Comparison of ENCODE assay signal across 8 mouse cellular contexts in genomic region chr6:99665457-99666317, GRCm38 (mm10). TPM values are rescaled to one million over a fixed set of nuclear protein-coding genes. Genes with fewer than 3 reads are reported as not detected.
DNase-seq lines count a peak whose midpoint lies in the region; ATAC-seq and TF ChIP-seq lines count a peak whose summit lies in the region.

No protein-coding gene starts in this region.

- WGBS in cerebellum, adult 2 months: 19% methylated on average over 16 of the region's 16 CpGs
- 36% methylated on average over 16 of the region's 16 CpGs for WGBS in forebrain, embryonic 14.5 days
- WGBS in neural tube, embryonic 12.5 days: 32% methylated on average over 16 of the region's 16 CpGs

- H3K4me1 ChIP-seq in cerebellum, adult 2 months (ENCODE audit: control insufficient read depth, insufficient read depth, low read length): peaks cover 28% of the 10 kb centered on the region
- H3K4me1 ChIP-seq in CH12.LX (ENCODE audit: control insufficient read depth in 1 of 2, insufficient read depth in 2 of 2): peaks cover 24 to 37% of the 10 kb centered on the region in 2 experiments
- peaks cover 29% of the 10 kb centered on the region for H3K4me1 ChIP-seq in forebrain, embryonic 14.5 days (ENCODE audit: control insufficient read depth, insufficient read depth, low read length)
- peaks cover 36% of the 10 kb centered on the region for H3K4me1 ChIP-seq in neural tube, embryonic 12.5 days

- peak overlapping the region; percentile 46 for H3K9ac ChIP-seq in CH12.LX (ENCODE audit: insufficient read depth, low read depth)
- peak overlapping the region; percentile 90 for H3K9ac ChIP-seq in forebrain, embryonic 14.5 days (ENCODE audit: low read length)
- H3K9ac ChIP-seq in neural tube, embryonic 12.5 days: peak overlapping the region; percentile 84

- TF ChIP-seq POLR2A in cerebellum, adult 2 months (IDR thresholded peaks at IDR 0.05; ENCODE audit: borderline replicate concordance, insufficient read depth, low read length): no peak
- no peak for TF ChIP-seq POLR2A in CH12.LX (IDR thresholded peaks at IDR 0.05; ENCODE audit: low read depth, low read length)

- H3K79me2 ChIP-seq in CH12.LX (replicated peaks; ENCODE audit: control insufficient read depth, extremely low read depth, insufficient read depth, poor library complexity, severe bottlenecking): peaks cover 10% of the 10 kb centered on the region; the same call in 1 of the 2 replicates

- peaks cover 0 to 16% of the 10 kb centered on the region in 2 experiments for H3K36me3 ChIP-seq in CH12.LX (replicated peaks in 1 of 2; ENCODE audit: control insufficient read depth in 1 of 2, insufficient read depth in 1 of 2, low read length in 1 of 2)
- no peaks in the 10 kb centered on the region for H3K36me3 ChIP-seq in forebrain, embryonic 14.5 days (ENCODE audit: control insufficient read depth, insufficient read depth, low read length)
- no peaks in the 10 kb centered on the region for H3K36me3 ChIP-seq in neural tube, embryonic 12.5 days

- dilution Hi-C loops in CH12.LX (cut with MboI; ENCODE audit: extremely low pct_ligation_motif_present, extremely low pct_unique_long_range_greater_than_20kb, low sequenced_read_pairs): no loop called here

- peak overlapping the region; percentile 87 for H3K4me3 ChIP-seq in cerebellum, adult 2 months (replicated peaks; ENCODE audit: insufficient read depth, low read depth, low read length)
- H3K4me3 ChIP-seq in CH12.LX (replicated peaks in 1 of 3; ENCODE audit: low read depth in 2 of 3, low read length in 2 of 3, poor library complexity in 1 of 3): peak overlapping the region; percentile 81 to 93 (median 84)
- peak overlapping the region; percentile 73 for H3K4me3 ChIP-seq in forebrain, embryonic 14.5 days (ENCODE audit: low read depth, low read length)
- H3K4me3 ChIP-seq in neural tube, embryonic 12.5 days: peak overlapping the region; percentile 79

- H3K9me3 ChIP-seq in CH12.LX (replicated peaks; ENCODE audit: low read length): no peaks in the 10 kb centered on the region
- H3K9me3 ChIP-seq in forebrain, embryonic 14.5 days (replicated peaks; ENCODE audit: control insufficient read depth, low read length): no peaks in the 10 kb centered on the region
- H3K9me3 ChIP-seq in neural tube, embryonic 12.5 days: no peaks in the 10 kb centered on the region

- no peak for ATAC-seq in forebrain, embryonic 14.5 days
- no peak for ATAC-seq in neural tube, embryonic 12.5 days (ENCODE audit: low FRiP score, low read depth)

- peak overlapping the region; percentile 91 for H3K27ac ChIP-seq in cerebellum, adult 2 months (ENCODE audit: insufficient read depth, low read length)
- H3K27ac ChIP-seq in CH12.LX (ENCODE audit: insufficient read depth, low read depth): peak overlapping the region; percentile 55
- H3K27ac ChIP-seq in forebrain, embryonic 14.5 days (ENCODE audit: low read depth, low read length): no peak overlapping the region
- H3K27ac ChIP-seq in neural tube, embryonic 12.5 days: no peak overlapping the region

- H3K4me2 ChIP-seq in CH12.LX (ENCODE audit: insufficient read depth, low read depth, poor library complexity, severe bottlenecking): peak overlapping the region; percentile 48
- H3K4me2 ChIP-seq in forebrain, embryonic 14.5 days (ENCODE audit: low read length): peak overlapping the region; percentile 91
- peak overlapping the region; percentile 91 for H3K4me2 ChIP-seq in neural tube, embryonic 12.5 days (replicated peaks)

- H3K27me3 ChIP-seq in cerebellum, adult 2 months (ENCODE audit: control insufficient read depth, insufficient read depth, low read length): no peaks in the 10 kb centered on the region
- H3K27me3 ChIP-seq in CH12.LX (replicated peaks): peaks cover 5% of the 10 kb centered on the region
- no peaks in the 10 kb centered on the region for H3K27me3 ChIP-seq in forebrain, embryonic 14.5 days (replicated peaks; ENCODE audit: control insufficient read depth, insufficient read depth, low read length)
- H3K27me3 ChIP-seq in neural tube, embryonic 12.5 days (replicated peaks): no peaks in the 10 kb centered on the region

- DNase-seq in cerebellum, adult 2 months: no peak
- DNase-seq in cerebellum, adult 9-11 months: no peak
- DNase-seq in CH12.LX (ENCODE audit: extremely low read depth): peak; percentile 71
- no peak for DNase-seq in forebrain, embryonic 14.5 days (ENCODE audit: low spot score)
- peak; percentile 19 to 32 for DNase-seq in kidney, postnatal 36 days
- no peak for DNase-seq in yolk sac, embryonic 10.5 days (ENCODE audit: low spot score)
- no peak for DNase-seq in urinary bladder, adult 2 months (ENCODE audit: low spot score)

- TF ChIP-seq EP300 in CH12.LX (IDR thresholded peaks at IDR 0.05; ENCODE audit: low read length): peak; percentile 93

- TF ChIP-seq RAD21 in CH12.LX (IDR thresholded peaks at IDR 0.05; ENCODE audit: low read depth, low read length): no peak

- in situ Hi-C loops in CH12.LX (cut with MboI; ENCODE audit: low pct_ligation_motif_present, low pct_unique_long_range_greater_than_20kb, low sequenced_read_pairs): loop anchor here (25.0 kb wide), 1 partner anchor 122 kb away; no protein-coding TSS in a partner anchor

- TF ChIP-seq CTCF in cerebellum, adult 2 months (IDR thresholded peaks at IDR 0.05; ENCODE audit: borderline replicate concordance, insufficient read depth, low read depth, low read length): no peak
- no peak for TF ChIP-seq CTCF in CH12.LX (conservative IDR thresholded peaks at IDR 0.05 in 1 of 2, IDR thresholded peaks at IDR 0.05 in 1 of 2; ENCODE audit: low read depth in 2 of 2, low read length in 2 of 2)

TF ChIP-seq in CH12.LX, 34 proteins besides CTCF, POLR2A, EP300 and RAD21 (continues in another document):
- TF ChIP-seq ETS1 (conservative IDR thresholded peaks at IDR 0.05; ENCODE audit: low read depth, low read length) (peak; percentile 91), MYC (IDR thresholded peaks at IDR 0.05; ENCODE audit: low read depth, low read length) (peak; percentile 33; the same call in 1 of the 2 replicates), TBP (conservative IDR thresholded peaks at IDR 0.05; ENCODE audit: low read depth, low read length) (no peak), PAX5 (IDR thresholded peaks at IDR 0.05; ENCODE audit: low read length) (no peak), SIN3A (IDR thresholded peaks at IDR 0.05; ENCODE audit: low read length) (peak; percentile 94), ZMIZ1 (IDR thresholded peaks at IDR 0.05; ENCODE audit: low read depth, low read length) (0 out of 2 replicates have a peak, but pooled peaks have one; percentile 37), TCF12 (IDR thresholded peaks at IDR 0.05; ENCODE audit: low read depth, low read length) (peak; percentile 50; the same call in 1 of the 2 replicates), POLR2AphosphoS2 (IDR thresholded peaks at IDR 0.05; ENCODE audit: low read depth, low read length) (no peak), MAX (IDR thresholded peaks at IDR 0.05; ENCODE audit: low read length) (peak; percentile 13; the same call in 1 of the 2 replicates), BHLHE40 (IDR thresholded peaks at IDR 0.05; ENCODE audit: low read depth, low read length) (peak; percentile 68), MAZ (IDR thresholded peaks at IDR 0.05; ENCODE audit: low read depth, low read length) (peak; percentile 77; the same call in 1 of the 2 replicates), CHD1 (IDR thresholded peaks at IDR 0.05; ENCODE audit: low read depth, low read length) (0 out of 2 replicates have a peak, but pooled peaks have one; percentile 77), CHD2 (IDR thresholded peaks at IDR 0.05; ENCODE audit: low read length) (peak; percentile 69), ZKSCAN1 (IDR thresholded peaks at IDR 0.05; ENCODE audit: borderline replicate concordance, low read depth, low read length) (no peak), USF2 (conservative IDR thresholded peaks at IDR 0.05; ENCODE audit: low read depth, low read length) (no peak), MEF2A (IDR thresholded peaks at IDR 0.05; ENCODE audit: borderline replicate concordance, low read depth, low read length) (peak; percentile 66; the same call in 1 of the 2 replicates), GABPA (IDR thresholded peaks at IDR 0.05; ENCODE audit: insufficient replicate concordance, low read depth, low read length) (no peak), KAT2A (IDR thresholded peaks at IDR 0.05; ENCODE audit: insufficient replicate concordance, low read length) (0 out of 2 replicates have a peak, but pooled peaks have one; percentile 29), E2F4 (IDR thresholded peaks at IDR 0.05; ENCODE audit: insufficient replicate concordance, low read depth, low read length) (0 out of 2 replicates have a peak, but pooled peaks have one; percentile 58), NELFE (IDR thresholded peaks at IDR 0.05; ENCODE audit: low read depth, low read length) (peak; percentile 38; the same call in 1 of the 2 replicates), ZNF384 (IDR thresholded peaks at IDR 0.05; ENCODE audit: low read depth, low read length) (no peak)

RNA-seq across cellular contexts. Expression of gene Eif4e3, which starts 0.9 kb away (rescaled TPM):
- polyA plus RNA-seq in cerebellum, adult 2 months (2012; rRNA removed): 16.0 and 17.0 TPM in 2 replicates
- 6.4 and 9.8 TPM in 2 replicates for total RNA-seq in CH12.LX (2012; rRNA removed)
- total RNA-seq in CH12.LX (2014; rRNA removed): 10.1 and 11.8 TPM in 2 replicates
- polyA plus RNA-seq in CH12.LX (2012; ENCODE audit: insufficient read length, low read depth): 16.2 and 16.3 TPM in 2 replicates
- 8.8 and 9.5 TPM in 2 replicates for polyA plus RNA-seq in forebrain, embryonic 14.5 days (2014; fragmentation: Nextera tagmentation; extraction: Ambion mirVana)
- polyA plus RNA-seq in neural tube, embryonic 12.5 days (2016; fragmentation: Nextera tagmentation; extraction: Ambion mirVana): 12.8 and 14.3 TPM in 2 replicates
- polyA plus RNA-seq in urinary bladder, adult 2 months (2012; rRNA removed): 42.9 and 47.3 TPM in 2 replicates

RNA-seq across cellular contexts. Expression of gene Gm20696, which starts 0.9 kb away (rescaled TPM):
- 2.5 and 2.8 TPM in 2 replicates for polyA plus RNA-seq in cerebellum, adult 2 months (2012; rRNA removed)
- total RNA-seq in CH12.LX (2012; rRNA removed) (0.29 and 0.59 TPM in 2 replicates), CH12.LX (2014; rRNA removed) (not detected in 2 replicates)
- polyA plus RNA-seq in CH12.LX (2012; ENCODE audit: insufficient read length, low read depth): not detected in 2 replicates
- 0.99 and 2.3 TPM in 2 replicates for polyA plus RNA-seq in forebrain, embryonic 14.5 days (2014; fragmentation: Nextera tagmentation; extraction: Ambion mirVana)
- 3.2 and 4.8 TPM in 2 replicates for polyA plus RNA-seq in neural tube, embryonic 12.5 days (2016; fragmentation: Nextera tagmentation; extraction: Ambion mirVana)
- polyA plus RNA-seq in urinary bladder, adult 2 months (2012; rRNA removed): 1.2 and 2.5 TPM in 2 replicates

RNA-seq across cellular contexts. Expression of gene Gpr27, which starts 26.8 kb away (rescaled TPM):
- polyA plus RNA-seq in cerebellum, adult 2 months (2012; rRNA removed): 10.0 and 10.4 TPM in 2 replicates
- total RNA-seq in CH12.LX (2012; rRNA removed) (not detected in 2 replicates), CH12.LX (2014; rRNA removed) (not detected in 2 replicates)
- not detected in 2 replicates for polyA plus RNA-seq in CH12.LX (2012; ENCODE audit: insufficient read length, low read depth)
- polyA plus RNA-seq in forebrain, embryonic 14.5 days (2014; fragmentation: Nextera tagmentation; extraction: Ambion mirVana): 14.7 and 16.4 TPM in 2 replicates
- 8.3 and 10.4 TPM in 2 replicates for polyA plus RNA-seq in neural tube, embryonic 12.5 days (2016; fragmentation: Nextera tagmentation; extraction: Ambion mirVana)
- polyA plus RNA-seq in urinary bladder, adult 2 months (2012; rRNA removed): 4.2 and 6.6 TPM in 2 replicates

Comparison
In these comparisons a context has a peak if more than half of its experiments do, and no peak if none do; other contexts are left out.
1. DNase-seq: peak in CH12.LX (single experiment) and kidney, postnatal 36 days (2 of 2); none in cerebellum, adult 2 months (0 of 2), cerebellum, adult 9-11 months (single experiment), forebrain, embryonic 14.5 days (single experiment), yolk sac, embryonic 10.5 days (single experiment) and urinary bladder, adult 2 months (single experiment).
2. H3K27ac ChIP-seq: peak in cerebellum, adult 2 months (single experiment) and CH12.LX (single experiment); none in forebrain, embryonic 14.5 days (single experiment) and neural tube, embryonic 12.5 days (single experiment).
3. Peak in every context shown above with its lines, with median percentiles within 50 percentile points of each other: H3K4me3 ChIP-seq, H3K4me2 ChIP-seq and H3K9ac ChIP-seq.